Mouse (Mus musculus) frontal cortex, adult (tissue): ENCODE measurements around the gene Jup.
"Not testable (repeated sequence)": the region's sequence is repeated elsewhere in the genome, so short reads cannot be mapped to it uniquely, and the experiment has no call there.

Experiments
- ATAC-seq: cut with Nextera tagmentation; 2 replicates; pipeline ENCODE4 v1.9.2; 2017; ENCODE audit warnings: mild to moderate bottlenecking, moderate library complexity, mixed read lengths; ENCODE audit not compliant: low TSS enrichment

The Jup gene

GRCm38 (mm10) chr11:100357408-100357807 lies 40.2 kb downstream of the Jup start:
- ATAC-seq, result no peak

- ATAC-seq, result no peak
Observed at GRCm38 (mm10) chr11:100356819-100357211, 40.7 kb downstream of the Jup start.

GRCm38 (mm10) chr11:100355972-100356818 lies 41.4 kb downstream of the Jup start, which contains the start of gene Hap1:
Hap1 (minus strand) TSS chr11:100356128.
- peak; percentile 72 for ATAC-seq

- no peak for ATAC-seq
Observed at GRCm38 (mm10) chr11:100355151-100355951, 42.2 kb downstream of the Jup start.

GRCm38 (mm10) chr11:100352076-100352857 lies 45.3 kb downstream of the Jup start:
- ATAC-seq, result peak; percentile 75

GRCm38 (mm10) chr11:100344269-100344668 lies 53.3 kb downstream of the Jup start:
- ATAC-seq, result no peak

GRCm38 (mm10) chr11:100335731-100336130 lies 61.8 kb downstream of the Jup start:
- ATAC-seq, result peak; percentile 41; the same call in 1 of the 2 replicates

- ATAC-seq, result no peak
Observed at GRCm38 (mm10) chr11:100333944-100334457, 63.6 kb downstream of the Jup start, which contains the start of gene Gast. Gast (plus strand) TSS chr11:100334407.

- peak; percentile 51 for ATAC-seq
Observed at GRCm38 (mm10) chr11:100332766-100333515, 64.6 kb downstream of the Jup start.

GRCm38 (mm10) chr11:100330816-100331375 lies 66.7 kb downstream of the Jup start:
- not testable (repeated sequence) for ATAC-seq

GRCm38 (mm10) chr11:100330235-100330634 lies 67.3 kb downstream of the Jup start:
- no peak for ATAC-seq

- ATAC-seq, result no peak
Observed at GRCm38 (mm10) chr11:100327761-100328160, 69.8 kb downstream of the Jup start.

- ATAC-seq, result no peak
Observed at GRCm38 (mm10) chr11:100327316-100327715, 70.2 kb downstream of the Jup start.

GRCm38 (mm10) chr11:100325062-100325629 lies 72.4 kb downstream of the Jup start:
- no peak for ATAC-seq

- no peak for ATAC-seq
Observed at GRCm38 (mm10) chr11:100323578-100323977, 74.0 kb downstream of the Jup start.

GRCm38 (mm10) chr11:100322591-100323258 lies 74.8 kb downstream of the Jup start:
- no peak for ATAC-seq

- not testable (repeated sequence) for ATAC-seq
Observed at GRCm38 (mm10) chr11:100321479-100322305, 75.9 kb downstream of the Jup start.

GRCm38 (mm10) chr11:100320701-100321410 lies 76.7 kb downstream of the Jup start:
- ATAC-seq, result not testable (repeated sequence)
